Mouse (Mus musculus) limb, embryonic 15.5 days (tissue): ENCODE results near the gene Msantd2. TPM values are rescaled to one million over a fixed set of nuclear protein-coding genes. Genes with fewer than 3 reads are reported as not detected.

Source experiments
- ATAC-seq: fragments of 200-750 bp; cut with Nextera tagmentation; 2 replicates; pipeline ENCODE4 v1.8.0; 2017; ENCODE audit warnings: low read depth, moderate TSS enrichment; ENCODE audit not compliant: insufficient number of reproducible peaks, low FRiP score, low TSS enrichment
- H3K27ac ChIP-seq: fragments of 300-500 bp; sonication (generic); 2 replicates; pipeline ENCODE4 v1.5.1; 2015; ENCODE audit warnings: moderate library complexity, mild to moderate bottlenecking, inconsistent platforms
- H3K27me3 ChIP-seq: fragments of 300-500 bp; sonication (generic); 2 replicates; pipeline ENCODE4 v1.6.1; 2015; ENCODE audit warnings: inconsistent platforms
- H3K36me3 ChIP-seq: fragments of 300-500 bp; sonication (generic); 2 replicates; pipeline ENCODE4 v1.6.1; 2015; ENCODE audit warnings: inconsistent platforms
- H3K4me1 ChIP-seq: fragments of 300-500 bp; sonication (generic); 2 replicates; pipeline ENCODE4 v1.6.1; 2015; ENCODE audit warnings: inconsistent platforms
- H3K4me2 ChIP-seq: fragments of 300-500 bp; sonication (generic); 2 replicates; pipeline ENCODE4 v1.6.1; 2015; ENCODE audit warnings: mild to moderate bottlenecking, inconsistent platforms
- H3K4me3 ChIP-seq: fragments of 300-500 bp; sonication (generic); 2 replicates; pipeline ENCODE4 v1.5.1; 2015; ENCODE audit warnings: mild to moderate bottlenecking, inconsistent platforms
- H3K9ac ChIP-seq: fragments of 300-500 bp; sonication (generic); 2 replicates; pipeline ENCODE4 v1.6.1; 2015; ENCODE audit warnings: inconsistent platforms
- H3K9me3 ChIP-seq: fragments of 300-500 bp; sonication (generic); 2 replicates; pipeline ENCODE4 v1.6.1; 2016; ENCODE audit warnings: inconsistent platforms
- WGBS: fragments of 180-500 bp; shearing (Covaris S2); methylation state at CpG from one replicate; pipeline ENCODE4 v1.1.7; 2015; 5-methylcytosine and 5-hydroxymethylcytosine counted together
- polyA plus RNA-seq: library from polyadenylated mRNA; unstranded; fragments of >200 nt; fragmentation: Nextera tagmentation; extraction: Ambion mirVana; gene quantifications from 2 replicates; pipeline ENCODE4 v1.2.1, GENCODE M21; 2015

Gene Msantd2
- polyA plus RNA-seq, result 17.3 and 25.2 TPM in 2 replicates

GRCm38 (mm10) chr9:37488611-37489396 lies at the start of gene Msantd2:
Msantd2 (plus strand) TSS chr9:37489319.
- no peaks in the 10 kb centered on the region for H3K9me3 ChIP-seq
- no peaks in the 10 kb centered on the region for H3K27me3 ChIP-seq
- peaks cover 9% of the 10 kb centered on the region for H3K4me1 ChIP-seq
- peak within 1 kb of the TSS; percentile 72 for H3K4me2 ChIP-seq
- peak within 1 kb of the TSS; percentile 93 for H3K9ac ChIP-seq
- H3K4me3 ChIP-seq, result peak within 1 kb of the TSS; percentile 96
- peak; percentile 91 for ATAC-seq
- peaks cover 1% of the 10 kb centered on the region; the same call in 1 of the 2 replicates for H3K36me3 ChIP-seq
- peak within 1 kb of the TSS; percentile 100 for H3K27ac ChIP-seq
- under 1% methylated on average over 43 of the region's 44 CpGs for WGBS

- WGBS, result 1% methylated on average over 5 of the region's 5 CpGs
- peaks cover 49% of the 10 kb centered on the region for H3K27me3 ChIP-seq
- ATAC-seq, result no peak
Measured at GRCm38 (mm10) chr9:37452401-37452800, 36.7 kb upstream of the Msantd2 start.

GRCm38 (mm10) chr9:37453328-37453727 lies 35.8 kb upstream of the Msantd2 start:
- H3K27me3 ChIP-seq, result peaks cover 59% of the 10 kb centered on the region
- no peak for ATAC-seq
- 45% methylated on average over 4 of the region's 4 CpGs for WGBS

More at GRCm38 (mm10) chr9:37452401-37452800, 36.7 kb upstream of the Msantd2 start:
- Histone ChIP-seq H3K4me2 (no peak overlapping the region), H3K27ac (no peak overlapping the region), H3K36me3 (no peaks in the 10 kb centered on the region), H3K4me1 (peaks cover 15% of the 10 kb centered on the region), H3K9ac (no peak overlapping the region), H3K4me3 (no peak overlapping the region), H3K9me3 (no peaks in the 10 kb centered on the region)

GRCm38 (mm10) chr9:37454011-37454492 lies 35.1 kb upstream of the Msantd2 start:
- H3K9ac ChIP-seq, result no peak overlapping the region
- peaks cover 66% of the 10 kb centered on the region for H3K27me3 ChIP-seq
- no peaks in the 10 kb centered on the region for H3K36me3 ChIP-seq
- no peak overlapping the region for H3K4me2 ChIP-seq
- H3K9me3 ChIP-seq, result no peaks in the 10 kb centered on the region
- H3K4me3 ChIP-seq, result no peak overlapping the region
- ATAC-seq, result no peak
- 7% methylated on average over 6 of the region's 6 CpGs for WGBS
- no peak overlapping the region for H3K27ac ChIP-seq
- peaks cover 15% of the 10 kb centered on the region for H3K4me1 ChIP-seq

More at GRCm38 (mm10) chr9:37453328-37453727, 35.8 kb upstream of the Msantd2 start:
- H3K4me2 ChIP-seq, result no peak overlapping the region
- H3K36me3 ChIP-seq, result no peaks in the 10 kb centered on the region
- no peak overlapping the region for H3K4me3 ChIP-seq
- H3K4me1 ChIP-seq, result peaks cover 15% of the 10 kb centered on the region
- H3K9ac ChIP-seq, result no peak overlapping the region
- H3K27ac ChIP-seq, result no peak overlapping the region
- no peaks in the 10 kb centered on the region for H3K9me3 ChIP-seq

GRCm38 (mm10) chr9:37454991-37455390 lies 34.1 kb upstream of the Msantd2 start:
- no peak overlapping the region for H3K4me2 ChIP-seq
- ATAC-seq, result no peak
- no peak overlapping the region for H3K9ac ChIP-seq
- H3K9me3 ChIP-seq, result no peaks in the 10 kb centered on the region
- H3K27ac ChIP-seq, result no peak overlapping the region
- no peaks in the 10 kb centered on the region for H3K36me3 ChIP-seq
- H3K27me3 ChIP-seq, result peaks cover 75% of the 10 kb centered on the region
- peaks cover 19% of the 10 kb centered on the region for H3K4me1 ChIP-seq
- WGBS, result 19% methylated on average over 3 of the region's 3 CpGs
- H3K4me3 ChIP-seq, result no peak overlapping the region

GRCm38 (mm10) chr9:37455868-37456267 lies 33.3 kb upstream of the Msantd2 start:
- no peaks in the 10 kb centered on the region for H3K36me3 ChIP-seq
- H3K27ac ChIP-seq, result no peak overlapping the region
- peaks cover 84% of the 10 kb centered on the region for H3K27me3 ChIP-seq
- no peak overlapping the region for H3K4me3 ChIP-seq
- 3% methylated on average over 8 of the region's 8 CpGs for WGBS
- ATAC-seq, result no peak
- H3K4me2 ChIP-seq, result peak overlapping the region; percentile 45; the same call in 1 of the 2 replicates
- no peak overlapping the region for H3K9ac ChIP-seq
- H3K4me1 ChIP-seq, result peaks cover 28% of the 10 kb centered on the region
- H3K9me3 ChIP-seq, result no peaks in the 10 kb centered on the region

- H3K9ac ChIP-seq, result no peak overlapping the region
- 1% methylated on average over 20 of the region's 20 CpGs for WGBS
- H3K36me3 ChIP-seq, result no peaks in the 10 kb centered on the region
- H3K27ac ChIP-seq, result no peak overlapping the region
- H3K27me3 ChIP-seq, result peaks cover 90% of the 10 kb centered on the region
- peak overlapping the region; percentile 45 for H3K4me2 ChIP-seq
- no peaks in the 10 kb centered on the region for H3K9me3 ChIP-seq
- H3K4me3 ChIP-seq, result peak overlapping the region; percentile 29
- no peak for ATAC-seq
- peaks cover 28% of the 10 kb centered on the region for H3K4me1 ChIP-seq
Measured at GRCm38 (mm10) chr9:37456481-37456910, 32.6 kb upstream of the Msantd2 start.

GRCm38 (mm10) chr9:37457151-37457550 lies 32.0 kb upstream of the Msantd2 start:
- Histone ChIP-seq H3K27ac (no peak overlapping the region), H3K4me1 (peaks cover 28% of the 10 kb centered on the region), H3K9ac (no peak overlapping the region), H3K27me3 (peaks cover 94% of the 10 kb centered on the region), H3K9me3 (no peaks in the 10 kb centered on the region), H3K4me3 (no peak overlapping the region), H3K36me3 (no peaks in the 10 kb centered on the region), H3K4me2 (no peak overlapping the region)
- ATAC-seq, result no peak
- WGBS, result 57% methylated on average over 1 of the region's 1 CpGs

GRCm38 (mm10) chr9:37459665-37460042 lies 29.5 kb upstream of the Msantd2 start:
- Histone ChIP-seq H3K4me2 (peak overlapping the region; percentile 97), H3K27ac (no peak overlapping the region), H3K4me3 (peak overlapping the region; percentile 49), H3K9ac (no peak overlapping the region), H3K4me1 (peaks cover 20% of the 10 kb centered on the region), H3K27me3 (peaks cover 93% of the 10 kb centered on the region), H3K9me3 (no peaks in the 10 kb centered on the region), H3K36me3 (no peaks in the 10 kb centered on the region)
- WGBS, result under 1% methylated on average over 9 of the region's 9 CpGs
- ATAC-seq, result no peak

- H3K27ac ChIP-seq, result no peak overlapping the region
Measured at GRCm38 (mm10) chr9:37460043-37460960, 28.8 kb upstream of the Msantd2 start.

GRCm38 (mm10) chr9:37460961-37461340 lies 28.2 kb upstream of the Msantd2 start:
- no peak overlapping the region for H3K9ac ChIP-seq
- peaks cover 20% of the 10 kb centered on the region for H3K4me1 ChIP-seq
- peaks cover 84% of the 10 kb centered on the region for H3K27me3 ChIP-seq
- peak overlapping the region; percentile 49 for H3K4me3 ChIP-seq
- 7% methylated on average over 5 of the region's 5 CpGs for WGBS
- H3K36me3 ChIP-seq, result no peaks in the 10 kb centered on the region
- no peak overlapping the region for H3K27ac ChIP-seq
- ATAC-seq, result no peak
- peak overlapping the region; percentile 97 for H3K4me2 ChIP-seq
- no peaks in the 10 kb centered on the region for H3K9me3 ChIP-seq

More at GRCm38 (mm10) chr9:37460043-37460960, 28.8 kb upstream of the Msantd2 start:
- ATAC-seq, result no peak
- Histone ChIP-seq H3K9ac (no peak overlapping the region), H3K4me3 (peak overlapping the region; percentile 49), H3K9me3 (no peaks in the 10 kb centered on the region), H3K4me1 (peaks cover 20% of the 10 kb centered on the region), H3K4me2 (peak overlapping the region; percentile 97), H3K27me3 (peaks cover 88% of the 10 kb centered on the region), H3K36me3 (no peaks in the 10 kb centered on the region)
- under 1% methylated on average over 70 of the region's 81 CpGs for WGBS
